Mouse (Mus musculus): ENCODE results near the gene Ssbp3.

GRCm38 (mm10) chr4:106866845-106867244 is 43.7 kb upstream of the Ssbp3 start:
- TF ChIP-seq CTCF (IDR thresholded peaks at IDR 0.05; ENCODE audit: extremely low read depth, insufficient read depth, insufficient read length, insufficient replicate concordance) (no peak), POLR2A (IDR thresholded peaks at IDR 0.05; ENCODE audit: low read depth, low read length) (no peak)

Data from spleen, adult 2 months (tissue).